Mouse (Mus musculus): ENCODE results near the gene Olfr323. TPM values are rescaled to one million over a fixed set of nuclear protein-coding genes. Genes with fewer than 3 reads are reported as not detected.
A peak's percentile ranks its signal among the peaks of the same experiment; 100 is the strongest.

Olfr323 gene
- not detected for total RNA-seq (2021)
- long read RNA-seq, experiment 1 = 0 reads
- long read RNA-seq, experiment 2 = 0 reads

DNA sequence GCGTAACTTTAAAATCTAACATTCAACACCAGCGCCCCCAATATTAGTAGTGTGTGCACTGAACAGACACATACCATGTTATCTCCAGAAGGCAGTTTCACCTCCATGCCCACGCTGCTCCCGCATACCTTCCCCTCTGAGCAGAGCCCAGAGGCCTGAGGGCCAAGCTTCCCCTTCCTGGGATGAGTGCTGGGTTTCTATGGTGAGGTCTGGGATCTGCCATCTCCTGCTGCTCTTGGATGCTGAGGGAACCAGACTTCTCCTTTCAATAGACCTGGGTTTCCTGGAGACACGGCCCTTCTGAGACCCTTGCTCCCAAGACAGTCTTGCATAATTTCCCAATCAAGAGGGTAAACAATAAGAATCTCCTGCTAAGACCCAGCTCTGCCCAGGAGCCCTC lies at the start of gene Olfr323:
TSS of gene Olfr323 (minus strand) at position 101 of the 400 bp plus-strand sequence.
- DNase-seq = no peak

DNA sequence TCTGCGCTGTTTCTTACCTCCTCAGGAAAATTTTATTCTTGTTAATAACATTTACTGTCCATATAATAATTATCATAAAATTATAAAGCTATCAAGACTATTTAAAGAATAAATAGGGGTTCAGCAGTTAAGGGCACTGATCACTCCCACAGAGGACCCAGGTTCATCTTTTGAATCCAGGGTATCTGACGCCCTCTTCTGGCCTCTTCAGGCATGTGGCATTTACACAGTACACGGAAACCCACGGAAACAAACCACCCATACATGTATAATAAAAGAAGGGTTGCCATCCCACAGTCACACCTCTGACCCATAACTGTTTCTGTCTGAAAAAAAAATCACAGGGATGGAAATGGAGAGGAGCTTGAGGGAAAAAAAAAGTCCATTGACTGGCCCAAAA lies 41.5 kb upstream of the Olfr323 start:
- no peak for DNase-seq

DNA sequence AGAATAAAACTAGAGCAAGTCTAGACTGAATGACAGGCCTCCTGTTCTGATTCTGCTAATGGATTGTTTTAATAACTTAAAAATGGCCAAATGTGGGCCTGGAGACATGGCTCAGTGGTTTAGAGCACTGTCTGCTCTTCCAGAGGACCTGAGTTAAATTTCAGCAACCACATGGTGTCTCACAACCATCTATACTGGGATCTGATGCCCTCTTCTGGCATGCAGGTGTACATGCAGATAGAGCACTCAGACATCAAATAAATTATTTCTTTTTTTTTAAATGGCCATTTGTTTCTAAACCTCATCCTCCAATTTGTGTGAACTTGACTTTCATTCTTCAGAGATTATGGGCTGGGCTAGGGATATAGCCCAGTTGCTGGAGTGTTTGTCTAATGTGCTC lies 39.0 kb upstream of the Olfr323 start:
- no peak for DNase-seq

DNA sequence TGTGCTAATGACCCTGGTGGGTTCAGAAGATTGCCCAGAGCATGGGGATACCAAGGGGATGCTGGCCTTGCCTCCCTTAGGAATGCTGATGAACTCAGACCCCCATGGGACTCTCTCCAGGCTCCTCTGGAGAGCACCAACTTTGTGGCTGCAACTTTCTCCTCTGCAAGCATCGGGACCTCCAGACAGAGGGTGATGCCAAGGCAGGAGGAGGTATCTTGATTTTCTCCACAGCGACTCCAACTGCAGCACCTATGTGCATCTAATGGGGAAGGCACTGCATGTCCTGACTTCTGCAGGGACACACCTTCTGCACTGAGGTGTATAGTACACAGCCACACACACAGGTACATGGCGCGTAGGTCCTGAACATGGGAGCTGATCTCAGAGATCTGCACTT lies 28.3 kb upstream of the Olfr323 start, which contains the start of gene Olfr322:
TSS of gene Olfr322 (plus strand) at position 187 of the 400 bp plus-strand sequence.
- no peak for DNase-seq

DNA sequence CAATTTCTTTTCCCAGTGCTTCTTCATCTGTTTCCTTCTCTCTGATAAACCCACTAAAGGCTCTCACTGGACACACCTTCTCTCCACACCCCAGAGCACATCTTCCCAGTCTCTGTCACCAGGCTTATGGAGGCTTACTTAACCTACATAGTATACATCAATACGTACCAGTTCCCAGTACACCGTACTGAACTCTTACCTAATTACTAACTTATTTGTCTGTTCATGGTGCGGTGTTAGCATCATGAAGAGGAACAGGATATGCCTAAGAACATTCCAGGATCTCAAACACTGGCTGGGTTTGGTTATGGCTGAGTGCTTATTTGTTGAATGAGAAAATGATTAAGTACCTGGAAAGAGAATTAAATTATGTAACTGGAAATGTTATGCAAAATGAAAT lies 24.9 kb upstream of the Olfr323 start:
- no peak for DNase-seq

DNA sequence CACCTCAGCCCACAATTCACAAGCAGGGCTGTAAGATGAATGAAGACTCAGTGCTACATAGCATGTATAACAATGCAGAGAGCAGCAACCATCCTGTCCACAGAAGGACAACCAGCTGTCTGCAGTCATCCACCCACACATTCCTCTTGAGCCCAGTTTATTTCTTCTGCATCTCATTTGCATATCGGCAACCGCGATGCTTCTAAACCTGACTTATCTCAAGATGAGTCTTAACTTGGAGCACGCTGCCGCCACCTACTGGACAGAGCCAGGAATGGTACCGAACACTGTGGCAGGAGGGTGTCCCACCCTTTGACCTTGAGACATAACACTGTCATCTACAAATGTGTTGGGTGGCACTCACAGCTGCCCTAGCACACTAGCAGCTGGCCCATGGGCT lies 13.0 kb upstream of the Olfr323 start:
- DNase-seq = peak in 1 of 2 experiments; percentile 45

DNA sequence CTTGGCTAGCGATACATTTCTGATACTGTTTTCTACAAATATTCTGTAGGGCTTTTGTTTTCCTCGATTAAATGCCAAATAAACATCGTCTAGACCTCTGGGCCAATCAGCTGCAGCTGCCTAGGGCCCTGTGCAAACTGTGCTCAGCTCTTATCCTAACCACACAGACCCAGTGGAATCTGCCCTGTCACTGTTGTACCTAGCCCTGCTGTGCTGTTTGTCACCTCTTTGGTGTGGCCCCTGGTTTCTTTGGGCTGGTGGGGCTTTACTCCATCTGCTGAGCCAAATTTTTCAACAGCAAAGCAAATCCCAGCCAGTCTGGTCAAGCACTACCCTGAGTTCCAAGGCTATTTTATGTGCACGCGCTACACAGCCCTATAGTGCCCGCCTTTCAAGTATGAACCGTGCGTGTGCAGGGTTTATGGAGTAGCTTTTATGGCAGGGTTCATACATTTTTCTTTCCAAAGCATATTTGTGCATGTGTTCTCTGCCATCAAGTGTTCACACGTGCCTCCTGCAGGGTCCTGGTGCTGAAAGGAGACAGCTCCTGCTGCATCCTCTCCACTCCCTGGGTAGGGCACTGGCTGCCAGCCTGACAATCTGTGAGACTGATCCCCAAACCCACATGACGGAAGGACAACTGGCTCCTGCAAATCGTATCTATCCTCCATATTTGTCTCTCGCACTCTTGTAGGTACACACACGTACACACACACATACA lies 11.5 kb upstream of the Olfr323 start:
- DNase-seq = no peak

DNA sequence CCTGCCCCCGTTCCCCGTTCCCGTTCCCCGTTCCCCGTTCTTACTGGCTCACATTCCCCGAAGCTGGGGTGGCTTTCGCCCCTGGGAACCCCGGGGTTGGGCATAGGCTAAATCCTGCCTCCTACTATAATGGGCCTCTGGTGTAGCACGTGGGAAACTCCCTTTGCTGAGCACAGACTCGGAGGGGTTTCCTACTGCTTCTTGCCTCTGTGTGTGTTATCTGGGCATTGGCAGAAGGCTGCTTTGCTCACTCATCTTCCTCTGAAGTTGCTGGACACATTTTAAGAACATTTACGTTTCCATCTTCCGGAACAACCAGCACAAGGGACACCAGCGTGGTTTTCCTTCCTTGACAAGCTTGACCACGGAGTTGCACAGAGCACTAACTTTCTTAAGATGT lies 10.8 kb upstream of the Olfr323 start:
- no peak for DNase-seq

DNA sequence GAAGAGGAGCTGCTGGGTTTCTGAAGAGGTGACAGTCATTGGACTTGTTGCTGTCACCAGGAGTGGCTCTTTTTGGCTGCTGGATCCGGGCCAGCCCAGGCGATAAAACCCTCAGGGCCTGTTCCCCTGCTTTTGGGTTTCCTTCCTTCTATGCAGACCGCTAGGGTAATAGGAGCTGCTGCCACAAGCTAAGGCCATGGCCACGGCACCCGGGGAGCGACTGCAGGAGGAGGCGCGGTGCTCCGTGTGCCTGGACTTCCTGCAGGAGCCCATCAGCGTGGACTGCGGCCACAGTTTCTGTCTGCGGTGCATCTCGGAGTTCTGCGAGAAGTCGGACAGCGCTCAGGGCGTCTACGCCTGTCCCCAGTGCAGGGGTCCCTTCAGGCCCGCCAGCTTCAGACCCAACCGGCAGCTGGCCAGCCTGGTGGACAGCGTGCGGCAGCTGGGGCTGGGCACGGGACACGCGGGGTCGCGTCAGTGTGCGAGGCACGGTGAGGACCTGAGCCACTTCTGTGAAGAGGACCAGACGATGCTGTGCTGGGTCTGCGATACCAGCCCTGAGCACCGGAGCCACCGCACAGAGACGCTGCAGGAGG lies 10.1 kb upstream of the Olfr323 start, which contains the start of gene Trim58:
TSS of gene Trim58 (plus strand) at position 194 of the 596 bp plus-strand sequence.
- no peak for DNase-seq

DNA sequence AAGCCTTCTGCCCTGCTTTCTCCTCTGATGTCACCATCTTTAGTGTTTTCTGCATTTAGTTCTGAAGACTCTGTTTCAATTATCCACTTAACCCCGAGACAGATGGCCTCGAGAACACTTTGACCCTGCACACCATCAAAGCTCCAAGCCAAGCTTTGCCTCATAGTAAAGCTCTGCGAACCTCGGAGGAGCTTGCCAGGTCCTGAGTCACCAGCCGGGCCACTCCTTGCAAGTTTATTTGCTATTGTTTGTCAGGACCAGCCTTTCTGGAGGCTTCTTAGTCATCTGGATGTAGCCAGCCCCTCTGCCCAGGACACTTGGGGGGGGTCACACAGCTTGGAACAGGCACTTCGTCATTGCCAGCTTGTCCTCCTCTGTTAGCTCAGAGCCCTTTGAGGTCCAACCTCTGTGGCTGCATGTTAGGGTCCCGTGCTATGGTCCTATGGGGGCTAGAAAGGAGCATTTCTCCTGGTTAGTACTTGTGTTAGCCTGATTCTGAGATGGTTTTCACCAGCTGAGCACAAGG lies 7.9 kb upstream of the Olfr323 start:
- DNase-seq = peak in 1 of 2 experiments; percentile 32

DNA sequence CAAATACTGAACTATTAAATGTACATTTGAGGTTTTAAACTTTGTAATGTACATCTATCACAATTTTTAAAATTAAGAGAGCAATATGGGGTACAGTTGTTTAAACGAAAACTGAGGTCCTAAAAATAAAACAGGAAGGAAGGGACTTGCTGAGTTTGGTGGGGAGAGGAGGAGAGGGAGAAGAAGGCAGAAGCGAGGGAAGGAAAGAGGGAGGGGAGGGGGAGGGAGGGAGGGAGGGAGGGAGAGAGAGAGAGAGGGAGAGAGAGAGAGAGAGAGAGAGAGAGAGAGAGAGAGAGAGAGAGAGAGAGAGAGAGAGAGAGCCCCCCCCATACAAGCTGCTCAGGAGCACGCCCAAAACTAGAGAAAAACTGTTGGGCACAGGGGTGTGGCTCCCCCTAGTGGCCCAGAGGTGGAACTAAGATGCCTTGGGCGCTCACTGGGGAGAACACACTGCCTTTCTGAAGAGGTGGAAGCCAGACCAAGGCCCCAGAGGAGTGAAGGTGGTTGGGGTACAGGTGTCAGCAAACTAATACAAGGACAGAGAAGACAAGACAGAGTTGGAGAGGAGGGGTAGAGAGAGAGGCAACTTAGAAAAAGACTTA lies 6.2 kb upstream of the Olfr323 start:
- DNase-seq = peak; percentile 53 to 67

DNA sequence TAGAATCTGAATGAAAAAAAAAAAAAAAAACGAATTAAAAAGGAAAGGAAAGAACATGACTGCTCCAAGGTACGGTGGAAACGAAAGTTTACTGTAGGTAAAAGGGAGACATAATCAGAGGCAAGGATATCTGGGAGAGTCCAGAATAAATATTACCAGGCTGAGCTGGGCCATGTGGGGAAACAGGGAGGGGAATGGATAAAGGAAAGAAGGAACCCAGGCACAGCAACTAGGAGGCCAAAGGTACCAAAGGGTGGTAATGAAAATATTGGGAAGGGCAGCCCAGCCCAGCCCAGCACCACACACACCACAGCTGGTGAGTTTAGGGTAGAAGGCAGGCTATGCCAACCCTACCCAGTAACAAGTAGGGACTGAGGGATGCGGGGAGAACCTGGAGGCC lies 4.6 kb upstream of the Olfr323 start:
- DNase-seq = no peak

DNA sequence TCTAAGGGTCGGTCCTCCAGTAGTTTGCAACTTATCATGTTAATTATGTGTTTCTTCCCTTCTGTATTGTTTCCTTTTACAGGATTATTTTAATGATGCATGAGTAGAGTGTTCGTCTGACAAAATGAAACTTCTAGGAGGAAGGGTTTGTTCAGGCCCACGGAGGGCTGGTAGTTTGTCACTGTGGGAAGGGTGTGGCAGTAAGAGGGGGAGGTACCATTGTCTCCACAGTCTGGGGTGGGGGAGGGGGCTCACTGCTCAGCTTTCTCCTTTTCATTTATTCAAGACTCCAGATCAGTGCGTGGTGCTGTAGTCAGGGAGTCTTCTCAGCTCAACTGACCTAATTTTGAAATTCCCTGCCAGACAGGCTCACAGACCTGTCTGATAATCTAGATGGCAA lies 4.2 kb downstream of the Olfr323 start:
- DNase-seq = no peak

DNA sequence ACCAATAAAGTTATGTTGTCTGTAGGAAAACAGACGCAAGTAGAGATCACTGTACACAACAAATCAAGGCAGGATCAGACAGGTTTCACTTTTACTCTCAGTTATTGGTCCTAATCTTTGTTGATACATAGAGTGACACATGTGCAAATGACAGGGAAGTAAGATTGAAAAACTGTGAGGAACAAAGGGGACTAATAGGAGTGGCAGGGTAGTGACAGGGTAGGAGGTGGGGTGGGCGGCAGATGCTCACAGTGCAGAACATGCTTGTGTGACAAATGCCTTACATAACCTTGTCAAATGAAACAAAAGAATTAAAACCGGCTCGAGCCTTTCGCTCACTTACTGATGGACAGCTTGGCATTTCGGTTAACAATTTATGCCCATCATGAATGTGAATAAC lies 11.5 kb downstream of the Olfr323 start:
- DNase-seq = no peak

DNA sequence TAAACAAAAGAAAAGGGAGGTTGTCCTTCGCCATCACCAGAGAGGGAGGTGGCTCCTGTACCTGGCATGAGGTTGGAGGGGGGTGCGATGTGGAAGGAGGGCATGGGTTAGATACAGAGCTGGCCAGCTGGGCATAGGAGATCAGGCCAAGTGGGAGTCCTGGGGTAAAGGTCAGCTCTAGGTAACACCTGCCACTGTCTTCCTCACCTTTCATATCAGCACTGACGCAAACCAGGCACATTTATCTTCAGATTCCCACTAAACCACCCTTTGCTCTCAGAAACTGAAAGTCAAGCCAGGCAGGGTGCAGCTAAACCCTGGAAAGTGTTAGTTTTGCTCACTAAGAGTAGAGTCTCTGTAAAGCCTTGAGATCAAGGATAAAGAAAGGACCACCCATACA lies 11.9 kb downstream of the Olfr323 start:
- DNase-seq = peak in 1 of 2 experiments; percentile 16

DNA sequence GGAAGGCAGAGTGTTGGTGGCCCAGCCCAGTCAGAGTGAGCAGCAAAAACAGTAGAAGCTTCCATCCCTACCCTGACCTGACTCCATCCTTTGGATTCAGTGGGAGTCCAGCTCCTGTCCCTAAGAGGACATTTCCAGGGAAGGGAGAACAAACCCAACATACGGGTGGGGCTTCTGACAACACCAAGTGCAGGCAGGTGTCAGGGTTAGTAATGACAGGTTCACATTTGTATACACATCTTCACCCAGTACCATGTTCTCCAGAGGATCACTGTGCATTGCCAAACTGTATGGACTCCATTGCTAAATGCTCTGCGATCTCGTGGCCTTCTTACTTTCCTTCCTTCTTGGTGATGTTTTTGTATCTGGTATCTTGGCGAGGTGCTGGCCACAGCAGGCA lies 14.3 kb downstream of the Olfr323 start, which contains the start of gene 2210407C18Rik:
TSS of gene 2210407C18Rik (minus strand) at position 101 of the 400 bp plus-strand sequence.
- no peak for DNase-seq

DNA sequence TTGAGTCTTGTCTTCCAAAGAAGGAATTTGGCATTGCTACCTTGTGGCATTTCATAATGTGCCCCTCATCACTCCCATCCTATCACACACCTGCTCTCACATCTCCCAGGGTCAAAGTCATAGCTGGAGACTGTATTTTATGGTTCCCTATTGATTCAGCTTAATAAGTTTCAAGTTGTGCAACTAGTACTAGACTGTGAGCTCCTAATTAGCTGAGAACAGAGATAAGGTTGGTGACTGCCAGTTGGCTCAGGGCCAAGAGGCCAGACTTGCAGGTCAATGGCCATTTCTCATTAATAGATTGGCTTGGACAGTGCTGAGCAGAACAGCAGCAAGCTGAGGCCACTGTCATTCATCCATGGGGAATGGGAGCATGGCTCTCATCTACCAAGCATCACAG lies 15.8 kb downstream of the Olfr323 start:
- DNase-seq = no peak

DNA sequence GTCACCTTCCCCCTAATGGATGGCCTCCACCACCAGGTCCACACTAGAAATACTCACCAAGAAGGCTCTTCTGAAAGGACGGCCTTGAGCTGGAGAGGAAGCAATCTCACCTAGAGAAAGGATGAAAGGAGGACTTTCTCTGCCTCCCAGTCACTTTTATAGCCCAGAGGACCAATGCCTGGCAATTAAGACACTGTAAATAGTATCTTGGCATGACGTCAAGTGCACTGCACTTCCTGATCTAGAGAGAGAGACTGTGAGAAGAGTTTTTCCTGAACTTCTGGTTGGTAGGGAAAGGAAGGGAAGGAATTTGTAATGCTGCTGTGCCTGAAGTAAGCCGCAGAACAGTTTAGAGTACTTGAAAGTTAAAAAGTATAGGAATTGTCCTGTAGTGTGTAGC lies 16.9 kb downstream of the Olfr323 start:
- no peak for DNase-seq

DNA sequence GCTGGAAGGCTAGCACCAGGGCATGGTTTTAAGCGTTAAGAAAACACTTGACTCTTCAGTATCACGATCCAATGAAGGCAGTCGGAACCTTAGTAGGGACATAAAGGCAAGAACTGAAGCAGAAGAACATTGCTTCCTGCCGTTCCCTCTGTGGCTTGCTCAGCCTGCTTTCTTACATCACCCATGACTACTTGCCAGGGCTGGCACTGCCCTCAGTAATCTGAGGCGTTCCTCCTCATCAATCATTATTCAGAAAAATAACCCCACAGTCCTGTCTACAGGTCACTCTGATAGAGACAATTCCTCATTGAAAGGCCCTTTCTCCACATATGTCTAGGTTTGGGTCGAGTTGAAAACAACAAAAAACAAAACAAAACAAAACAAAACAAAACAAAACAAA lies 23.3 kb downstream of the Olfr323 start:
- DNase-seq = no peak

DNA sequence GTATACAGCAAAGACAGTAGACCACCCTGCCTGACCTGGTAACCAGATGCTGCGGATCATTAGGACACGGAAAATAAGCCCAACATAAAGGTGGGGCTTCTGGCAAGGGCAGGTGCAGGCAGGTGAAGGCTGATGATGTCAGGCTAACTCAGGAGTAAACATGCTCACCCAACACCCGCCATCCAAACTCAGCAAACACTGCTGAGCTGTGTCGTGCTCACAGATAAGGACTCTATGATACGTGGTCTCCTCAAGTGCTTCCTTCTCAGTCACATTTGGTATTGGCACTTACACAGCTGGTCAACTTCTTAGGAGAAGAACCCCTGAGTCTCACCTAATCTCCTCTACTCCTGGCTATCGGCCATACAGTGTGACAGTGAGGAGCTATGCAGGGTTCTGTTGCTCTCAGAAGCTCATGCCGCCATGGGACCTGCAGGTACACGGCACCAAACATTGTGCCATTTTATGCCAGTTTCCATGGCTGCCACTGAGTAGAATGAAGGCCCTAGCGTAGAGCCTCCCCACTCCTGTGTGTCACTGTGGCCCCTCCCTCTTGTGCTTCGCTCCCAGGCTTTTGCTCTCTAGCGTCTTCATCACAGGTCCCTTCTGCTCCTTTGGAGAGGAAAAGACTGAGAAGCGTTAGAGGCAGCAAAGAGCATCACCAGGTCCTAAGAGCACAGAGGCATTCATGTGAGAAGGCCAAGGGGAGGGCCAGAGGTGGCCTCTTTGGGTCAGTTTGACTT lies 24.0 kb downstream of the Olfr323 start:
- DNase-seq = no peak

DNA sequence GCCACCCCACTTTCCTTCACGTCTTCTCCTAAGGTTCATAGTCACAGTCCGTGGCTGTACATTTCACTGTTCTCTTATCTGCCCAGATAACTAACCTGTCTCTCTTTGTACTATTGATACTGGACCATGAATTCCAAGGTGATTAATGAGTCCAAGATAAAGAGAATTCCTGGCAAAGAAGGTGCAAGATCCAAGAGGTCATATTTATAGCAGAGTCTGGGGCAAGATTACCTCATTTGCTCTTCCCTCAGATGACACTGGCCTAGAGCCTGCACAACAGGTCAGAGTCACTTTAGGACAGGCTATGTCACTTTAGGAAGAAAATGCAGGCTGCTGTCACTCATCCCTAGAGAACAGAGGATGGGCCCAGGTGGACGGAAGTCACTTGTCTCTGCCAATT lies 25.1 kb downstream of the Olfr323 start:
- DNase-seq = peak; percentile 34 to 44

DNA sequence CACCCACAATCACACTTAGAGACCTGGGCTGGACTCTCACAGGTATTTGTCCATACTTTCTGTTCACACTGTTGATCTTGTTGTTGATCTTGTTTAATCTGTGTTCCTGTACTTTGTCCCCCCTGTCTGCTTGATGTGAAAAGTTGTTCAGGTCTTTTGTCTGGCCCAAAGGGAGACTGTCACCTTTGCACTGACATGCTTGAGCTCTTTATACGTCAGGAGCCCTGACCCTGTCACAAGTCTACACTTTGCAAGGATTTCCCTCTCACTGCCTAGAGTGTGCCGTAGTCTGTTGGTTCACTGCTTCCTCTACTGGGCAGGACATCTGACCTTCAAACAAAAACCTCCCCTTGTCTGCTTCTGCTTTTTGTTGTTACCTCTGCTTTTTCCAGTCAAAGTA lies 25.6 kb downstream of the Olfr323 start:
- DNase-seq = no peak
